Mouse (Mus musculus): ENCODE measurements around the gene Gm13420. TPM values are rescaled to one million over a fixed set of nuclear protein-coding genes. Genes with fewer than 3 reads are reported as not detected.
A peak's percentile ranks its signal among the peaks of the same experiment; 100 is the strongest.
"Not testable (repeated sequence)": the region's sequence is repeated elsewhere in the genome, so short reads cannot be mapped to it uniquely, and the experiment has no call there.

Gm13420 gene
- total RNA-seq, 2 experiments from 2014 or later = not detected

- intact Hi-C loops (cut with DNase I) = no loop called here
- DNase-seq = no peak
Measured at GRCm38 (mm10) chr2:29741207-29741606, 10.3 kb downstream of the Gm13420 start.

GRCm38 (mm10) chr2:29739368-29739767 is 12.1 kb downstream of the Gm13420 start:
- no peak for DNase-seq
- intact Hi-C loops (cut with DNase I) = no loop called here

- no peak for DNase-seq
- intact Hi-C loops (cut with DNase I) = no loop called here
Measured at GRCm38 (mm10) chr2:29738799-29739198, 12.7 kb downstream of the Gm13420 start.

GRCm38 (mm10) chr2:29737209-29737925 is 14.1 kb downstream of the Gm13420 start:
- intact Hi-C loops (cut with DNase I) = no loop called here
- no peak for DNase-seq

- intact Hi-C loops (cut with DNase I) = no loop called here
- no peak for DNase-seq
Measured at GRCm38 (mm10) chr2:29735708-29736107, 15.8 kb downstream of the Gm13420 start.

GRCm38 (mm10) chr2:29733348-29733747 is 18.1 kb downstream of the Gm13420 start:
- no peak for DNase-seq
- intact Hi-C loops (cut with DNase I) = loop anchor here (5.0 kb wide), 1 partner anchor 116 kb away; the partner anchor contains the start of gene Rapgef1

GRCm38 (mm10) chr2:29732559-29732958 is 18.9 kb downstream of the Gm13420 start:
- intact Hi-C loops (cut with DNase I) = loop anchor here (5.0 kb wide), 1 partner anchor 115 kb away; the partner anchor contains the start of gene Rapgef1
- DNase-seq = no peak

GRCm38 (mm10) chr2:29731545-29731944 is 19.9 kb downstream of the Gm13420 start:
- intact Hi-C loops (cut with DNase I) = loop anchor here (5.0 kb wide), 1 partner anchor 114 kb away; the partner anchor contains the start of gene Rapgef1
- peak; percentile 45 to 63 for DNase-seq

- DNase-seq = no peak
- intact Hi-C loops (cut with DNase I) = no loop called here
Measured at GRCm38 (mm10) chr2:29729500-29729899, 22.0 kb downstream of the Gm13420 start.

- intact Hi-C loops (cut with DNase I) = no loop called here
- DNase-seq = no peak
Measured at GRCm38 (mm10) chr2:29724664-29725365, 26.7 kb downstream of the Gm13420 start.

GRCm38 (mm10) chr2:29723132-29723531 is 28.4 kb downstream of the Gm13420 start:
- intact Hi-C loops (cut with DNase I) = no loop called here
- no peak for DNase-seq

GRCm38 (mm10) chr2:29718581-29718980 is 32.9 kb downstream of the Gm13420 start:
- intact Hi-C loops (cut with DNase I) = no loop called here
- DNase-seq = no peak

GRCm38 (mm10) chr2:29716691-29717090 is 34.8 kb downstream of the Gm13420 start:
- peak; percentile 42 to 69 for DNase-seq
- intact Hi-C loops (cut with DNase I) = no loop called here

- intact Hi-C loops (cut with DNase I) = no loop called here
- no peak for DNase-seq
Measured at GRCm38 (mm10) chr2:29716143-29716542, 35.3 kb downstream of the Gm13420 start.

- no peak for DNase-seq
- intact Hi-C loops (cut with DNase I) = no loop called here
Measured at GRCm38 (mm10) chr2:29714127-29714526, 37.4 kb downstream of the Gm13420 start.

GRCm38 (mm10) chr2:29713501-29713900 is 38.0 kb downstream of the Gm13420 start:
- no peak for DNase-seq
- intact Hi-C loops (cut with DNase I) = no loop called here

- DNase-seq = no peak
- intact Hi-C loops (cut with DNase I) = no loop called here
Measured at GRCm38 (mm10) chr2:29711877-29712276, 39.6 kb downstream of the Gm13420 start.

GRCm38 (mm10) chr2:29711038-29711437 is 40.4 kb downstream of the Gm13420 start:
- DNase-seq = no peak
- intact Hi-C loops (cut with DNase I) = no loop called here

GRCm38 (mm10) chr2:29708209-29708608 is 43.3 kb downstream of the Gm13420 start:
- not testable (repeated sequence) for DNase-seq

GRCm38 (mm10) chr2:29707731-29708130 is 43.8 kb downstream of the Gm13420 start:
- intact Hi-C loops (cut with DNase I) = no loop called here
- peak in 1 of 2 experiments; percentile 23 for DNase-seq

More at GRCm38 (mm10) chr2:29708209-29708608, 43.3 kb downstream of the Gm13420 start:
- intact Hi-C loops (cut with DNase I) = not testable (repeated sequence)

GRCm38 (mm10) chr2:29706726-29707620 is 44.5 kb downstream of the Gm13420 start:
- DNase-seq = no peak
- intact Hi-C loops (cut with DNase I) = no loop called here
